Mouse (Mus musculus): Measurements from ENCODE around the gene Mef2b.

DNA sequence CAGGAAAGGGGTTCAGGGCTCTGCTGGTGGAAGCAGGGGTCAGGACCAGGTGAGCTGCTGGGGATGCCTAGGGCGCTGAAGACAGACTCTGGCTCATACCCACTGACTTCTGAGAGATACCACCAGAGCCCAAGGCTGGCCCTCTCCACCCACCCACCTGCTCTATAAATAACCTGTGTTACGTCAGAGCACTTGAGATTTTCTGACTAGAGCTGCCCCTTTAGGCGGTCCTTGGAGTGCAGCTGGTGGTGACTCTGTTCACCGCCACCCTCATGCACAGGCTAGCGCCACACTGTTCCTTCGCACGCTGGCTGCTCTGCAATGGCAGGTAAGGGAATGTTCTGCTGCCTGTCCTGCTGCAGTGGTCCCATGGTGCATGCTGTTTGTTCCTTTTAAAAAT lies 34.6 kb downstream of the Mef2b start:
- TF ChIP-seq CTCF (IDR thresholded peaks at IDR 0.05; ENCODE audit: borderline replicate concordance, control insufficient read depth, extremely low read depth, insufficient read depth, low read length, poor library complexity) (no peak), POLR2A (IDR thresholded peaks at IDR 0.05; ENCODE audit: control insufficient read depth, extremely low read depth, insufficient read depth, low read length, poor library complexity) (no peak)
